Mouse (Mus musculus) heart, embryonic 13.5 days (tissue): ENCODE data around the gene 1110008L16Rik. TPM values are rescaled to one million over a fixed set of nuclear protein-coding genes. Genes with fewer than 3 reads are reported as not detected.
"Not testable (repeated sequence)": the region's sequence is repeated elsewhere in the genome, so short reads cannot be mapped to it uniquely, and the experiment has no call there.

ENCODE experiments used
- ATAC-seq: fragments of 200-750 bp; cut with Nextera tagmentation; 2 replicates; pipeline ENCODE4 v1.8.0; 2017; ENCODE audit warnings: moderate TSS enrichment; ENCODE audit not compliant: insufficient number of reproducible peaks, low FRiP score, low TSS enrichment; ENCODE audit errors: extremely low read depth
- H3K27ac ChIP-seq: fragments of 300-500 bp; sonication (generic); replicated peaks from 2 replicates; pipeline ENCODE4 v1.5.1; 2015; ENCODE audit warnings: moderate library complexity, mild to moderate bottlenecking, inconsistent platforms
- H3K27me3 ChIP-seq: fragments of 300-500 bp; sonication (generic); replicated peaks from 2 replicates; pipeline ENCODE4 v1.6.1; 2015; ENCODE audit warnings: mild to moderate bottlenecking, inconsistent platforms
- H3K36me3 ChIP-seq: fragments of 300-500 bp; sonication (generic); 2 replicates; pipeline ENCODE4 v1.6.1; 2015; ENCODE audit warnings: mild to moderate bottlenecking, inconsistent platforms
- H3K4me1 ChIP-seq: fragments of 300-500 bp; sonication (generic); 2 replicates; pipeline ENCODE4 v1.6.1; 2015; ENCODE audit warnings: inconsistent platforms
- H3K4me2 ChIP-seq: fragments of 300-500 bp; sonication (generic); 2 replicates; pipeline ENCODE4 v1.6.1; 2015; ENCODE audit warnings: inconsistent platforms, mild to moderate bottlenecking, moderate library complexity
- H3K4me3 ChIP-seq: fragments of 300-500 bp; sonication (generic); 2 replicates; pipeline ENCODE4 v1.5.1; 2015; ENCODE audit warnings: moderate library complexity, mild to moderate bottlenecking, inconsistent platforms
- H3K9ac ChIP-seq: fragments of 300-500 bp; sonication (generic); 2 replicates; pipeline ENCODE4 v1.6.1; 2015; ENCODE audit warnings: inconsistent platforms, mild to moderate bottlenecking, moderate library complexity
- H3K9me3 ChIP-seq: fragments of 300-500 bp; sonication (generic); 2 replicates; pipeline ENCODE4 v1.6.1; 2016; ENCODE audit warnings: inconsistent platforms
- WGBS: fragments of 180-500 bp; shearing (Covaris S2); methylation state at CpG from one replicate; pipeline ENCODE4 v1.1.7; 2015; ENCODE audit warnings: mixed read lengths; 5-methylcytosine and 5-hydroxymethylcytosine counted together
- polyA plus RNA-seq: library from polyadenylated mRNA; unstranded; fragments of >200 nt; fragmentation: Nextera tagmentation; extraction: Ambion mirVana; gene quantifications from 2 replicates; pipeline ENCODE4 v1.2.1, GENCODE M21; 2015

The 1110008L16Rik gene
- polyA plus RNA-seq, 1 experiment from 2014 or later = 10.3 TPM

DNA sequence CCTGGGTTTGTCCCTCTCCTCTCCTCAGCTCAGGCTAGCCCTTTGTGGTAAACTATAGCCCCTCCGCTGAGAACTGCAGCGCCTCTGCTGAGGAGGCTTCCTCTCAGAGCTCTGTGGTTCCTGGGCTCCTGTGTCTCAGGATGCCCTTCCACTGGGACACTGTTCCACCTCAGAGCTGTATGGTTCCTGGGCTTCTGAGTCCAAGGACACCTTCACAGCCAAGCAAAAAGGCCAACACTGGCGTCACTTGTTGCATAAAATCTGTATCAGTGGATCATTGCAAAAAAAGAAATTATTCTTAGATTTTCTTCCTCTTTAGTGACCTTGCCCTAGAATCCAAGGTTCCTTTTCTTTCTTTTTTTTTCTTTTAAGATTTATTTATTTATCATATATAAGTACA lies 85.4 kb downstream of the 1110008L16Rik start:
- H3K9ac ChIP-seq = no peak overlapping the region
- peaks cover 4% of the 10 kb centered on the region; the same call in 1 of the 2 replicates for H3K36me3 ChIP-seq
- 82% methylated on average over 3 of the region's 3 CpGs for WGBS
- H3K9me3 ChIP-seq = no peaks in the 10 kb centered on the region
- peaks cover 18% of the 10 kb centered on the region for H3K4me1 ChIP-seq
- no peak overlapping the region for H3K4me2 ChIP-seq
- ATAC-seq = no peak
- H3K27me3 ChIP-seq = no peaks in the 10 kb centered on the region
- H3K27ac ChIP-seq = no peak overlapping the region
- no peak overlapping the region for H3K4me3 ChIP-seq

GRCm38 (mm10) chr12:55385931-55386330 lies 86.6 kb downstream of the 1110008L16Rik start:
- Histone ChIP-seq H3K27ac (no peak overlapping the region), H3K4me3 (no peak overlapping the region), H3K9me3 (no peaks in the 10 kb centered on the region), H3K4me2 (no peak overlapping the region), H3K4me1 (peaks cover 21% of the 10 kb centered on the region), H3K9ac (no peak overlapping the region), H3K36me3 (peaks cover 4% of the 10 kb centered on the region; the same call in 1 of the 2 replicates), H3K27me3 (no peaks in the 10 kb centered on the region)
- WGBS = 62% methylated on average over 6 of the region's 6 CpGs
- no peak for ATAC-seq

DNA sequence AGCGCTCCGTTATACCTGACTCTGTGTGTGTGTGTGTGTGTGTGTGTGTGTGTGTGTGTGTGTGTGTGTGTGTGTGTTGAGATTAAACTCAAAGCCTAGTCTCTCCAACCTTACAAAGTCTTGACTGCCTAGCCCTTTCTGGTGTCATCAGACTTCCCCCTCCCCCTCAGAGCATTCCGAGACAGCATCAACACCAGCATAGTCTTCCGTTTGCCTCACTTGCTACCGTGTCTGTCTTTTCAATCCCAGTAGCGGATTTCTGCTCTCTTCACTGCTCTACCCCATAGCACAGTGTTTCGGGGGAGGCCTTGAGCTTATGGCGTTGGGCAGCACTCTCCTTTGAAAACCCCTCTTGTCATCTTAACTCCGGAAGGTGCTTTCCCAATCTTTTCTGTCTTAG lies 87.1 kb downstream of the 1110008L16Rik start:
- Histone ChIP-seq H3K27me3 (no peaks in the 10 kb centered on the region), H3K27ac (no peak overlapping the region), H3K4me2 (no peak overlapping the region), H3K9me3 (no peaks in the 10 kb centered on the region), H3K9ac (no peak overlapping the region), H3K36me3 (peaks cover 4% of the 10 kb centered on the region; the same call in 1 of the 2 replicates), H3K4me3 (no peak overlapping the region), H3K4me1 (peaks cover 21% of the 10 kb centered on the region)
- no peak for ATAC-seq
- 67% methylated on average over 9 of the region's 9 CpGs for whole genome bisulfite sequencing

DNA sequence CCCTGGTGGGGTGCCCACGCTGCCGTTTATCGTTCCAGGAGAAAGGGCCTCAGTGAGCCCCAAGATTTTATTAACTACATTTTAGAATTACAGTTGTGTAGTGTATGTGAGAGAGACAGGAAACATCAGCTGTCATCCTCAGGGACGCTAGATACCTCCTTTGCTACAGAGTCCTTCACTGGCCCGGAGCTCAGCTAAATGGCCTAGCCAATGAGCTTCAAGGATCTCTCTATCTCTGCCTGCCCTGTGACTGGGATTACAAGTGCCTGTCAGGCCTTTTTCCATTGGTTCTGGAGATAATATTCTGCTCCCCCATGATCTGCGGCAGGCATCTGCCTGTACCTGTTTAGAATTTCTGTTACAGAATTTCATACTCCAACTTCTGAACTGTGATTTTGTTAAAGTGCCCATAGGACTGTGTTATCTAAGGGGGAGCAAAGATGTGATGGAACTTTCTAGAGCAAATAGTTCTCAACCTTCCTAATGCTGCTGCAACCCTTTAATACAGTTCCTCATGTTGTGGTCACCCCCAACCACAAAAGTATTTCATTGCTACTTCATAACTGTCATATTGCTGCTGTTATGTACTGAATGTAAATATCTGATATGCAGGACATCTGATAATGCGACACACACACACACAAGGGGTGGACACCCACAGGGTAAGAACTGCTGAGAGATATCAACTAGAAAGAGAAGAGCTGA lies 87.9 kb downstream of the 1110008L16Rik start:
- Histone ChIP-seq H3K9me3 (no peaks in the 10 kb centered on the region), H3K27me3 (no peaks in the 10 kb centered on the region), H3K4me3 (no peak overlapping the region), H3K9ac (no peak overlapping the region), H3K27ac (no peak overlapping the region), H3K4me1 (peaks cover 21% of the 10 kb centered on the region), H3K36me3 (no peaks in the 10 kb centered on the region), H3K4me2 (no peak overlapping the region)
- WGBS = 45% methylated on average over 7 of the region's 7 CpGs
- no peak for ATAC-seq

DNA sequence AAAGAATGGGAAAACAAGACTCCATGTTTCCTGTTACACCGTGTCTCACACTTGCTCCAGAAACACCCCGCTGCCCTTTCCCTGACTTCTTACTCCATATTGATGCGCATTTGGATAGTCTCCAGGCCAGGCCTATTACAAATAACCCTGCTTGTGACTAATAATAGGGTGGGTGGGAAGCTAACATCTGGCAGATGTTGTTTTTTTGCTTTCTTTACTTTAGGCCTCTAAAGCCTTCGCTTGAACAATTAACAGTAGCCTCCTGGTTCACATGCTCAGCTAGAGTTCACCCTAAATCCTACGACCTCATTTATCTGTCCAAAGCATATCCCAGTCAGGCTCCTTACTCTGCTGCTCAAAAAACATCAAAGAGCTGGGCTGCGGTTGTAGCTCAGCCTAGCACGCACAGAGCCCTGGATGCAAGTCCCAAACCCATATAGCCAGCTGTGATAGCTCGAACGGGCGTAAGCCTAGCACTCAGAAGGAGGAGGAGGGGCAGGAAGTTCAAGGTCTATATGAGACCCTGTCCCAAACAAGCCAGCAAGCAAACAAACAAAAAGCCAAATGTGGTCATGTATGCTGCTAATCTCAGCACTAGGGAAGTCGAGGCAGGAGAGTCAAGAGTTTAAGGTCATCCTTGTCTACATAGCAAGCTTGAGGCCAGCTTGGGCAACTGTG lies 88.5 kb downstream of the 1110008L16Rik start:
- WGBS = 68% methylated on average over 11 of the region's 11 CpGs
- ATAC-seq = no peak
- H3K9me3 ChIP-seq = no peaks in the 10 kb centered on the region
- H3K4me3 ChIP-seq = no peak overlapping the region
- H3K9ac ChIP-seq = no peak overlapping the region
- no peaks in the 10 kb centered on the region for H3K27me3 ChIP-seq
- H3K4me2 ChIP-seq = no peak overlapping the region
- H3K36me3 ChIP-seq = no peaks in the 10 kb centered on the region
- H3K27ac ChIP-seq = no peak overlapping the region
- H3K4me1 ChIP-seq = peaks cover 21% of the 10 kb centered on the region

DNA sequence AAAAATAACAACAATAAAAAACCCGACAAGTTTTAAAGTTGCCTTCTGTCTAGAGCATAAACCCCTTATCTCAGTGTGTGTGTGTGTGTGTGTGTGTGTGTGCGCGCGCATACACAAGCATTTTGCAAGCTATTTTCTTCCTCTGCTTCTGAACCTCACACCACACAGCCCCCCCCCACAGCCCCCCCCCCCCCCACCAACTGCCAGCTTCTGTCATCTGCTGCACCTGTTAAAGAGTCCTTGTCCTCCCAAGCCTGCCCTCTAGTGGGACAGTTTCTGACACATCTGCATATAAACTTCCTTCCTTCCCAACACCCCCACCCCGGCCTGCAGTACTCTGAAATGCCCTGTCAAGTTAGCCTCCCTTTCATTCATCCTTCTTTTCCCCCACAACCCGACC lies 89.1 kb downstream of the 1110008L16Rik start:
- no peak overlapping the region for H3K27ac ChIP-seq
- H3K27me3 ChIP-seq = no peaks in the 10 kb centered on the region
- no peak for ATAC-seq
- no peaks in the 10 kb centered on the region for H3K9me3 ChIP-seq
- peaks cover 21% of the 10 kb centered on the region for H3K4me1 ChIP-seq
- WGBS = 54% methylated on average over 6 of the region's 6 CpGs
- H3K4me2 ChIP-seq = no peak overlapping the region
- H3K4me3 ChIP-seq = no peak overlapping the region
- H3K9ac ChIP-seq = no peak overlapping the region
- H3K36me3 ChIP-seq = no peaks in the 10 kb centered on the region

- 0 out of 2 replicates have a peak overlapping the region, but pooled peaks have one; percentile 0 for H3K4me2 ChIP-seq
- no peak overlapping the region for H3K9ac ChIP-seq
Observed at GRCm38 (mm10) chr12:55389132-55390081, 90.0 kb downstream of the 1110008L16Rik start.

GRCm38 (mm10) chr12:55392120-55392519 lies 92.7 kb downstream of the 1110008L16Rik start:
- no peaks in the 10 kb centered on the region for H3K27me3 ChIP-seq
- no peak for ATAC-seq
- H3K27ac ChIP-seq = no peak overlapping the region
- H3K36me3 ChIP-seq = no peaks in the 10 kb centered on the region
- no peak overlapping the region for H3K4me2 ChIP-seq
- peaks cover 16% of the 10 kb centered on the region for H3K4me1 ChIP-seq
- no peak overlapping the region for H3K4me3 ChIP-seq
- no peak overlapping the region for H3K9ac ChIP-seq
- no peaks in the 10 kb centered on the region for H3K9me3 ChIP-seq

More at GRCm38 (mm10) chr12:55389132-55390081, 90.0 kb downstream of the 1110008L16Rik start:
- Histone ChIP-seq H3K9me3 (no peaks in the 10 kb centered on the region), H3K27ac (no peak overlapping the region), H3K27me3 (no peaks in the 10 kb centered on the region), H3K4me3 (no peak overlapping the region), H3K4me1 (peaks cover 21% of the 10 kb centered on the region), H3K36me3 (no peaks in the 10 kb centered on the region)
- WGBS = 60% methylated on average over 17 of the region's 17 CpGs
- 0 out of 2 replicates have a peak, but pooled peaks have one; percentile 14 for ATAC-seq

DNA sequence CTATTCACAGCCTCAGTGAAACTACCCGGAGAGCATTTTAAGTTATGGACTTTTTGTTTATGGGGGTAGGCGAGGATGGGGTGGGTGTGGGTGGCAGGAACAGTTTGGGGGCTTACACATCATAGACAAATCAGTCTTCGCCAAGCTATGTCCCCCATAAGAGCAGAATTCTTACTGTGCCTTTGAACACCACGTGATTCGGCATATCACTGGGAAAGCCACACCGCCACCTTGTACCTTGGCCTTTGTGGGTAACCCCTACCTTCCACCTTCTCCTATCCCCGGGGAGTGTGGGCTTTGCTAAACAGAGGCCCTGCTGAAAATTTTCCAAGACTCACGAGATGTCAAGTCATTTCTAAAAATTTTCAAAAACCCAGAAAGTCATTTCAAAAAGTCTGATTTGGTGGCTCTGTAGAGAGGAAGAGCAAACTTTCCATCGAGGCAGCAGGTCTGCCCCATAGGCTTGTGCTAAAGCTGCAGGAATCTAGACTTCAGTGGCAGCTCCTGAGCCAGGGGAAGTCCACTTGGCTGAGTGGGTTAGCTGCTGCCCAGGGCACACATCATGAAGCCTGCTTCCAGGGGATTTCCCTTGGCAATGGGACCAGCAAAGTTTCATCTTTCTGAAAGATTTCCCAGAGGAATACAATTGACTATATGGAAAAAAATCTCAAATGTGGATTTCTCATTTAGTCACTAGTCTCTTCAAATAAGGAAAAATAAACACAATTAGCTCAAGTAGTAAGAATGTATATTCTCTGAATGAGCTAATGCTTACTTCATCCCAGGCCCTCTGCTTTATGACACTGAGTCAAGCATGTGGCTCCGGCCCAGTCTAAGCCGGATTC lies 93.6 kb downstream of the 1110008L16Rik start:
- 77% methylated on average over 11 of the region's 11 CpGs for WGBS

DNA sequence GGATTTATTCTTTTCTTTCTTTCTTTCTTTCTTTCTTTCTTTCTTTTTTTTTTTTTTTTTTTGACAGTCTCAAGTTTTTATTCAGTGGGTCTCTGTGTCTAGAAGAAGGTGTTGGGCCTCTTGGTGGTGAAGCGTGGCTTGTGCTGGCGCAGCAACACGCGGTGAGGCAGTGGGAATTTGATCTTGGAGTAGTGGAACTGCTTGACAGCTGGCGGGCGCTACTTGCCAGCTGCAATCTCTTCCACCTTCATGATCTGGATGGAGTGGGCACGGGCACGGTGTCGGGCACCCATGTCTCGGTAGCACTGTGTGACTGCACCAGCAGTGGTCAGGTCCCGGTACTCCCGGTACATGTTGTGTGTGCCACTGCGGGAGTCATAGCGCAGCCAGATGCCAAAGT lies 96.2 kb downstream of the 1110008L16Rik start:
- WGBS = 85% methylated on average over 14 of the region's 14 CpGs
- H3K4me1 ChIP-seq = peaks cover 21% of the 10 kb centered on the region
- not testable (repeated sequence) for H3K4me2 ChIP-seq, H3K9me3 ChIP-seq, H3K9ac ChIP-seq, ATAC-seq, H3K27ac ChIP-seq, H3K27me3 ChIP-seq, H3K4me3 ChIP-seq, H3K36me3 ChIP-seq

More for the DNA sequence above, 93.6 kb downstream of the 1110008L16Rik start:
- H3K4me2 ChIP-seq = no peak overlapping the region
- H3K36me3 ChIP-seq = no peaks in the 10 kb centered on the region
- H3K9me3 ChIP-seq = no peaks in the 10 kb centered on the region
- H3K27me3 ChIP-seq = no peaks in the 10 kb centered on the region
- ATAC-seq = no peak
- H3K4me1 ChIP-seq = peaks cover 16% of the 10 kb centered on the region
- 0 out of 2 replicates have a peak overlapping the region, but pooled peaks have one; percentile 10 for H3K9ac ChIP-seq
- no peak overlapping the region for H3K4me3 ChIP-seq
- no peak overlapping the region for H3K27ac ChIP-seq
